Mouse (Mus musculus): ENCODE results near the gene Cacna1s.

DNA sequence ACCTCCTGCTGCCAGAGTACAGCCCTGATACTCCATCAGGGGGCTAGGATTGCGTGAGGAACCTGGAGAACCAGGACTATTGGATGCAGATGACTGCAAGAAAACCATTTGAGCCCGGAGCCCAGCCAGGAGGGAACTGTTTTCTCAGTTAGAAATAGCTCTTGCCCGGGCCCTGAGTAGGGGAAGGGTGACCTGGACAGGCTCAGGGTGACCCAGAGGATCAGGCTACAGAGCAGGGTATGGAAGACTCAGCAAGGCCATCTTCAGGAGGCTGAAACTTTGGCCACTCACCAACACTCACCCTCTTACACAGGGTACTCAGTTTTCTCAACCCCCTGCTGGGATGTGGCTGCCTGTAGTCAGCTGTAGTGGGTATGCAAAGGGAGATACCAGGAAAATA is 15.0 kb downstream of the Cacna1s start:
- TF ChIP-seq CTCF (IDR thresholded peaks at IDR 0.05; ENCODE audit: low read depth, low read length) (no peak), POLR2A (IDR thresholded peaks at IDR 0.05; ENCODE audit: borderline replicate concordance, low read depth, low read length) (no peak)
